Mouse (Mus musculus): Measurements from ENCODE around the gene Slitrk4.

Slitrk4 gene

GRCm38 (mm10) chrX:64276290-64277125 lies at the start of gene Slitrk4:
Gene Slitrk4, minus strand, starts transcription at chrX:64276996.
- no peak for DNase-seq

- no peak for DNase-seq
Measured at GRCm38 (mm10) chrX:64319501-64319900, 42.7 kb upstream of the Slitrk4 start.

GRCm38 (mm10) chrX:64277991-64278301 lies 1.1 kb upstream of the Slitrk4 start:
- no peak for DNase-seq

- no peak for DNase-seq
Measured at GRCm38 (mm10) chrX:64277126-64277990, 562 bp upstream of the Slitrk4 start.

GRCm38 (mm10) chrX:64275501-64276289 lies 1.1 kb downstream of the Slitrk4 start:
- no peak for DNase-seq

- DNase-seq, result no peak
Measured at GRCm38 (mm10) chrX:64263481-64263880, 13.3 kb downstream of the Slitrk4 start.
